Mouse (Mus musculus) cerebellum, postnatal 4 days (tissue): Measurements from ENCODE around the gene Rpusd2.
"Not testable (repeated sequence)": the region's sequence is repeated elsewhere in the genome, so short reads cannot be mapped to it uniquely, and the experiment has no call there.

Source experiments
- DNase-seq, 2 experiments: peaks; one replicate each; pipeline ENCODE4 v3.0.0; 2022; ENCODE audit warnings: low spot score in 2 of 2, mixed read lengths in 1 of 2

Rpusd2 gene

DNA sequence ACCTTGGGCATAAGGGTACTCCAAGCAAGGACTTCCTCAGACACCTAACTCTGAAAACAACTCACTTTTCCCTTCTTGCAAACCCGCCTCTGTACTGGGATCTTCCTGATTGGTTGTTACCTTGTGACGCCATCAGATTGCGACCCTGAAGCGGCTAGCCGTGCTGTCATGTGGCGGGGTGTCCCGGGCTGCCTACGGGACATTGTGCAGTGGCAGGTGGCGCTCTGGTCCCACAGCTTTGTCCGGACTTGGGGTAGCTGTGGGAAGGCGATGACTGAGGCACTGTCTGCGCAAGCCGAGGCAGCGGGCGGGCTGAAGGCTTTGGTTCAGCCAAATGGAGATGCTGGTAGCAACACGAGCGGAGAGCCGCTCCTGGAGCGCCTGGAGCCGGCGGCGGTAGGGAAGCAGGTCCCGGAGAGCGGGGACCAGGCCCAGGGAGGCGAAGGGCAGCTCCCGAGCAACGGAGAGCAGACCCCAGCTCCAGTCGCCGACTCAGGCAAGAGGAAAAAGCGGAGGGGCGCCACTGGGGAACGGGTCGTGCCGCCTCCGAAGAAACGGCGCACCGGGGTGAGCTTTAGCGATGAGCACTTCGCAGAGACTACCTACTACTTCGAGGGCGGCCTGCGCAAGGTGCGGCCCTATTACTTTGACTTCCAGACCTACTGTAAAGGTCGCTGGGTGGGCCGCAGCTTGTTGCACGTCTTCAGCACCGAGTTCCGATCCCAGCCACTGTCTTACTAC lies at the start of gene Rpusd2:
Gene Rpusd2 (plus strand): TSS at position 135 of the 741 bp plus-strand sequence.
- DNase-seq: peak; percentile 82 to 89

DNA sequence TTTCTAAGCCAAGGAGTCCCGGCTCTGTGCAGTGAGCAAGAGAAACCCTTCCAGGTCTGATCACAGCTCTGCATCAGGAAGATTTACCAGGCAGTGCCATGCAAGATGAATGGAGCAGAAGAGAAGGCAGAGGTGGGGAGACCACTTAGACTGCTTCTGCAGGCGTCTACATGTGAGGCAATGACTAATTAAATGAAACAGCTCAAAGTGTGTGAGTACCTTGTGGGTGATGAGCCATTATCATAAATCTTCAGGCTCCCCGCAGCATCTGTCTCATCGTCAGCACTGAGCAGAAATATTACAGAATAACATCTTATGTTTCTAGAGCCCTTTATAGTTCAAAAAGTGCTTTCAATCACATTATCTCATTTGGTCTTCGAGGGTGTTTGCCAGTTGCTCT lies 39.1 kb upstream of the Rpusd2 start:
- DNase-seq: no peak

DNA sequence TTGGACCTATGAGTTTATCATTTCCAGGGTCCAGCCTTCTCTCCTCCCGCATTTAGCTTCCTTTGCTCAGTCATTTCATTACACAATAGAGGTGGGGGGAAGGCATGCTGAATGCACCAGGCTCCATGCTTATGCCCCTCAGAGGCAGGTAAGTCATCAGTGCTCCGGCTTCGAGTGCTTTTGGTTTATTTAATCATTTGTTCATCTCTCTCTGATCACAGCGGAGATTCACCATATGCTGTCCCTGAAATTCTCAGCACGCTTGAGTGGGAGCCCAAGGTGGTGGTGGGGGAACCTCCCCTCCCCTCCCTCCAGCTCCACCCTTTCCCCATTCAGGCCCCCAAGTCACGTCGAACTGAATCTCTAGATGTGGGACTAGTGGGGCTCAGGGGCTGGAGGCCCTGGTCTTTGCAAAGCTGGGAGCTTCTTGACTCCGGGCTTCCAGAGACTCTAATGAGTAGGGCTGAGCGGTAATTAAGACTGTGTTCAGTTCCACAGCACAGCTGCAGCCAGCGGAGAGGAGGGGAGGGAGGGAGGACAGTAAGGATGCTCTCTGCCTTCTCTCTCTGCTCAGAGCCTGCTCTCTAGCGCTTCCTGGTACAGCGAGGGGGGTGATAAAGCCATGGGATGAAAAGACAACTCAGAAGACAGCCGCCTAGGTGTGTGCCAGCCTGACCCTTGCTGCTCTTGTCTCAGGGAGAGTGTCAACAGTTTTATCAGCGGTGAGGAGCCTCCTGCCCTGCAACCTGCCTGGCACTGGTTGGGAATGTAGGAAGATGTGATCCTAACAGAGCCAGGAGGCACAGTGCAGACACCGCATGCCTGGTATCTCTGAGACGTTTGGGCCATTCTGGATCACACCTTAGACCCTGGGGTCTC lies 38.4 kb upstream of the Rpusd2 start:
- no peak for DNase-seq

DNA sequence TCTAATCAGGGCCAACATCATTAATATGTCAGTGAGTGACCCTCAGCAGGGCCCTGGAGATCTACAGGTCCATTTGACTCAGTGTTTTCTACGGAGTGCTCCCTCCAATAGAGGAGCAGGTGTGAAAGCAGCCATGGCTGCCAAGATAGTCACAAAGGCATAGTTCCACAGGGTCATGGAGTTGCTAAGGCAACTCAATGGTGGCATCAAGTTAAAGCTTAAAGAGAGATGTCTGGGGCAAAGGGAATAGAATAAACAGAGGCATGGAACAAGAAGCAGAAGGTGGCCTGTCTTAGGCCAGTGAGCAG lies 37.8 kb upstream of the Rpusd2 start:
- DNase-seq: no peak

DNA sequence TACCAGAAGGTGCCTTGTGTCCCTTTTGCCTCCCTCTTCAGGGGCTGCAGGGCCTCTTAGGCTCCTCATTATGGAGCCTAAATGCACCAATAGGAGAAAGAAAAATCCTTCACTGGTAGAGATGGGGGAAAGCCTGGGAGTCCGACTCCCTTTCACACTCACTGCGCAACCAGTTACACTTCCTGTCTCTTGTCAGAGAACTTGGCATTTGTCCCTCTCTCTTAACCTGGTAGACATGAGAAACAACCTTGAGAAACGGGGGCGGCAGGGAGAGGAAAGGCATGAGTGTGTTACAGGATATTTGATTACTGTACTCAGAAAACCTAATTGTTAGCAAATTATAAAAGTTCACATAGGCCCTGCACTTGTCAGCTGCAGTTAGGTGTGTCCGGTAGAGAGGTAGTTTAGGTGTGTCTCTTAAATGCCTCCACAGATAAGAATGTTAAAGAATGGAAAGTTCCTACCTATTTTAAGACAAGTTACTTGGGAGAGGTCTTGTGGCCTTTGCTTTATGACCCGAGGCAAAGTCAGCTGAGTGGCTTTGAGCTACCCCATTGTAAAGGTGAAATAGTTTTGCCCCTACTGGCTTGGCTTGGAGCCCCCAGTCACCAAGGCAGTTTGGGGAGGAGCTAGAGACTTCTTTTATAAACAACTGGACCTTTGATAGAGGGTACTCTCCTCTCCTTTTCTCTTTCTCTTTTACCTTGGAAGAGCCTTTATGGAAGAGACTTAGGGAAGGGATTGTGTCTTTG lies 36.3 kb upstream of the Rpusd2 start:
- no peak for DNase-seq

DNA sequence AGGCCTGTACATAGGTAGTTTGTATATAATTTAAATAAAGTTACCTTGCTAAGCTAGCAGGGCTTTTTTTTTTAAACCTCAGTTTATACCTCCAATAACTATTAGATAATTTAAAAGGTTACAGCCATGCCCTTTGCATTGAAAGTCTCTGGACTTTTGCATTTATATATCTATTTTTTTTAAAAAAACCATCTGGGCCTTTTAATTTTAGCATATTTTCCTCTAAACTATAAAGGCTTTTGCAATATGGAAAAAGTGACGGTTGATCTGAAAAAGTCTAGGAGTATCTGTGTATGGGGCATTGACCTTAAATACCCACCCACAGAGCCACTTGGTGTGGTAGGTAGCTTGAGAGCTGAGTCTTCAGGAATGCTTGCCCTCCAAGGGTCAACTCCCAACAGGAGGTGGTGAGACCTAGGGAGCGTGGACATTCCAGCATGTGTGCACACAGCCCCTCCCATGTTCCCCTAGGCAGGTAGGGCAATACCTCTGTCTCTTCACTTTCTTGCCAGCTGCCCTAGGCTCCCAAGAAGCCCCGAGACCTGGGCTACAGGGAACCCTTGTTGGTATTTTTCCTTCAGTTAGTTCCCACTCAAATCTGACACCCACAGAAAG lies 35.5 kb upstream of the Rpusd2 start:
- DNase-seq: no peak

DNA sequence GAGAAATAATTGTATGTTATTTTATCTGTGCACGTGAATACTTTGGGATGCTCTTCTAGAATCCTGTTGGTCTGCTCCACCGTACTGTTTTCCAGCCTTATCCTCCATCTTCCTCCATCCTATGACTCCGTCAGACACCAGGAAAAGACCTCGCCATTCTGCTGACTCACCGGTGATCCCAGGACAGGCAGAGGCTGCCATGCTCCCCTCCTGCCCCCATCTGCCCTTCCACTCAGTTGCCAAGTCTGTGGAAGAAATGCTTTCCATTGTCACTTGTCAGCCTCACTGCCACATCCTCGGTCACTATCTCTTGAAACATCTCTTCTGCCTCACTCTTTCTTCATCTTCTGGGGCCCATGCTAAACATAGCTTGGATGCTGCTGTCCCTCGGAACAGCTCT lies 27.7 kb upstream of the Rpusd2 start:
- no peak for DNase-seq

DNA sequence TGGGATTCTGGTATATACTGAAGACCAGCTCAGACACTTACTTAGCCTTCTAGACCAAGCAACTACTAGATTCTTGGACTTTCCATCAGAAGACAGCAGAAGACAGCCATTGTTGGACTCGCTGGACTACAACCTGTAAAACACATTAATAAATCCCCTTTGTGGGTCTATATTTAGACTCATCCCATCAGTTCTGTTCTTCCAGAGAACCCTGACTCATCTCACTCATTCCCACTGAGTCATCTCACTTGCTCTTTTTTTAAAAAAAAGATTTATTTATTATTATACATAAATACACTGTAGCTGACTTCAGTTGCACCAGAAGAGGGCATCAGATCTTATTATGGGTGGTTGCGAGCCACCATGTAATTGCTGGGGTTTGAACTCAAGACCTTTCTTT lies 25.2 kb upstream of the Rpusd2 start:
- no peak for DNase-seq

DNA sequence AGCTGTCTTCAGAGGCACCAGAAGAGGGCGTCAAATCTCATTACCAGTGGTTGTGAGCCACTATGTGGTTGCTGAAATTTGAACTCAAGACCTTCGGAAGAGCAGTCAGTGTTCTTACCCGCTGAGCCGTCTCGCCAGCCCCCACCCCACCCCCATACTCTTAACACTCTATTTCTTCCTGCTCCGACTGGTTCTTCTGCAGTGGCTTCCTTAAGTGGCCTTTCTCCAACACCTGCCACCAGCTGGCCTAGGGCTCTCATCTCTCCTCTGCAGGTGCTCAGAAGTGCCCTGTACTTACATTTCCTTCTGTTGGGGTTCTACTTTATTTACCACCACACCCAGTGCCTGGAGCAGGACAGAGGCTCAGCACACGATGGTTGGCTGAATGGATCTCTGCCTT lies 19.6 kb upstream of the Rpusd2 start:
- DNase-seq: no peak

DNA sequence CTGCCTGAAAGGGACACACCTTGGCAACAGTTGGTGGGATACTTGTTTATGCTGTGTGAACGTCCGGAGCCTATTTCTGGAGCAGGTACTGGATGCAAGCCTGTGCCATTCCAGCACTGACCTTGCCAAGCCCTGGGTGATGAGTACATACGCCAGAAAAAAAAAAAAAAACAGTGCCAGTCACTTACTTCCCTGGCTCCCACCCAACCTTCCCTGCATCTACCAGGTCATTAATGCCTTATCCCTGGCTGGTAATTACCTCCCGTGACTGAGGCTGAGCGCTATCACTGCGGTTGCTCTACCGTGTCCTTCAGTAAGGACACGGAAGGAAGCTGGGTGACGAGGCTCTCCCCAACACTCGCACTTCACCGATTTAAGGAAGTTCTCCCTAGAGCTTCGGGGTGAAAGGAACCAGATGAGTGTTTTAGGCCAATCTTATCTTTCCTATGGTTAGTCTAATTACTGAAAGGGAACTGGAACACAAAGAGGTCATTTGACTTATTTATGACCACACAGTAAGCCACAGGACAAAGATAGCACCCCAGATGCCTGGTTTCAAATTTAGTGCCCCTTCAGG lies 18.9 kb upstream of the Rpusd2 start:
- no peak for DNase-seq

DNA sequence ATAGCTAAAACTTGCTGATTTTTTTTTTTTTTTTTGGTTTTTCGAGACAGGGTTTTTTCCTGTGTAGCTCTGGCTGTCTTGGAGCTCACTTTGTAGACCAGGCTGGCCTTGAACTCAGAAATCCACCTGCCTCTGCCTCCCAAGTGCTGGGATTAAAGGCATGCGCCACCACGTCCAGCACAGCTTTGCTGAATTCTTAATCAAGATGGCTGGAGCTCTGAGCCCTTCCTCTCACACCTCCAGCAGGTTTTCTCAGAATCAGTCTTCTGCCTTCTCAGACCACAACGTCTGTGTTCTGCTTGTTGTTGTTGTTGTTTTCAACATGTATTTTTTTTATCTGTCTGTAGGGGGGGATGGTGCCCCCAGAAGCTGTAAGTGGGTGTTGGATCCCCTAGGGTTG lies 18.3 kb upstream of the Rpusd2 start:
- not testable (repeated sequence) for DNase-seq

DNA sequence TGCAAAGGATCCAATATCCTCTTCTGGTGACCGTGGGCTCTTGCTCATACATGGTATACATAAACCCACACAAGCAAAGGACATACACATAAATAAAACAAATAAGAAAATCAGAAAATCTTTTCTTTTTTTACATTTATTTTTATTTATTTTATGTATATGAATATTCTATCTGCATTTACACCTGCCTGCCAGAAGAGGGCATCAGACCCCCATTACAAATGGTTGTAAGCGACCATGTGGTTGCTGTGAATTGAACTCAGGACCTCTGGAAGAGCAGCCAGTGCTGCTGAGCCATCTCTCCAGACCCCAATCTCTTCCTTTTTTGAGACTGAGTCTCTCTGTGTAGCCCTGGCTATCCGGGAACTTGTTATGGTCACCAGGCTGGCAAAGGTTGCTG lies 16.9 kb upstream of the Rpusd2 start:
- DNase-seq: no peak

DNA sequence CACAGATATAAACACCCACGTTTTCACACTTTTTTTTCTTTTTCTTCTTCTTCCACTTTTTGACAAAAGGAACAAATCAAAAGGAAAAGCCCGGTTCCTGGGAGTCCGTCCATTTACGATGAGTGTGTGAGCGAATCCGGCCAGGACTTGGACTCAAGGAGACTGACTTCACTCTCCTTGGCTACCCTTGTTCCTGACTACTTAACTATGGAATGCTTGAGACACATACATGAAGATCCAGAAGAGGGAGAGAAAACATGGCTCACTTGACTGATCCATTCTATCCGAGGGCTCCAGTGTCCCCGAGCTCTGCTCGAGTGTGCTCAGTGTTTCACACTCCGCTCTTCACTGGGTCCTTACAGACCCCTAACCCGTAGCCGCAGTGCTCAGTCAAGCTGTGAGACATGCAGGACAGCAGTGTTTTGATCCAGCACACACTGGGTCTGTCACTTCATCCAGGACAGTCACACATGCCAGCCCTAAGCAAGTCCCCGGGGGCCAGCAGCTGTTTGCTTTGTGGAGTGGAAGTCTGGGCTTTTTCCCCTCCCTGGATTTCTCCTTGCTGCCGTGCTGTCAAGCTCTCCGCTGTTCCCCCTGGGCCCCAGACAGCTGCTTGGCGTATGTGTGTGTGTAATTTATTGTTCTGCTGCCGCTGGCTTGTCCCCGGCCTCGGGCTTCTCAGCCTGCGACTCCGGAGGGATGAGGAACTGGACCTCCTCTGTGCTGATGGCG lies 16.0 kb upstream of the Rpusd2 start:
- DNase-seq: no peak

DNA sequence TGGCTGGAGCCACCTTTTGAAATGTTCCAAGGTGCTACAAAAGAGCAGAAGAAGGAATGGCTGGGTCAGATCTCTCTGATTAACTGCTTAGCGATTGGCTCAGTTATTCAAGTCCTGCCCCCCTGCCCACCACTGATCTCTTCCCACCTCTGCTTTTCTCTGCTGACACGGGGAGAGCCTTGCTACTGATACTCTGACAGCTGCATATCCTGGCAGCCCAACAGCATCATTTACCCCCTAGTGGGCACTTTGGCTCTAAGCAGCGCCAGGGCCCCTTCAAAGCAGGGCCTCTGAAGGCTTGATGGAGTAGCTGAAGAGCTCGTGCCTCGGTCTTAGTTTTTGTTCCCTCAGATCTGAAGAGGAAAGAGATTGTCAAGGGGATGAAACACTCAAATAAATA lies 15.5 kb upstream of the Rpusd2 start:
- peak in 1 of 2 experiments; percentile 27 for DNase-seq

DNA sequence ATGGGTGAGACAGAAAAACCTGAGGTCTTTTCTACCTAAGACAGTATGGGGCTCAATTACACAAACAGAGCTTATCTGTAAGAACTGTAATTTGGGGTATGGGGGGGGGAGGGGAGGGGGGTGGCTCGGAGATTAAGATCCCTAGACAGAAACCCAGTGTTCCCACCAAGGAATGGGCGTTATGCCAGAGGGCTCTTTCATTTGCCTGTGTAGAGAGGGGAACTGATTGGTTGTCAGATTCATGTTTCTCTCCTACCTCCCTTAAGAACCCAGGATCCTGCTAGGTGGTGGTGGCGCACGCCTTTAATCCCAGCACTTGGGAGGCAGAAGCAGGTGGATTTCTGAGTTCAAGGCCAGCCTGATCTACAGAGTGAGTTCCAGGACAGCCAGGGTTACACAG lies 15.1 kb upstream of the Rpusd2 start:
- no peak for DNase-seq

DNA sequence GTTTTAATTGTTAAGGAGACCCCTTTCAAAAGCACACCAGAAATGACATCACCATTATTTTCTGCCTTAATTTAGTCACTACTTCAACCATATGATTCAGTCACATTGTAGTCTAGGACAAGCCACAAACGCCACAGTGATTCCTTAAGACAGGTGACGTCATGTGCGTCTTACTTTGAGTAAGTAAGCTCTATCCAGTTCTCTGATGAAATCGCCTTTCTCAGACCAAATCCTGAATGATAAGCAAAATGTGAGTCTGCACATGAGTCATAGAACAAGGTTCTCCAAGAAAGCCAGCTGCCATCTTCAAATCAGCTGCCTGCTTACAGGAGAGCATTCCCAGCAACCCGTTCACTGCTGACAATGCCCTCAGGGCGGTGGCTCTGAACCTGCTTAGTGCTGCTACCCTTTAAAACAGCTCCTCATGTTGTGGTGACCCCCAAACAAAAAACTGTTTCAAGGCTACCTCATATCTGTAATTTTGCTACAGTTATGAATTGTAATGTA lies 11.4 kb upstream of the Rpusd2 start:
- DNase-seq: no peak

DNA sequence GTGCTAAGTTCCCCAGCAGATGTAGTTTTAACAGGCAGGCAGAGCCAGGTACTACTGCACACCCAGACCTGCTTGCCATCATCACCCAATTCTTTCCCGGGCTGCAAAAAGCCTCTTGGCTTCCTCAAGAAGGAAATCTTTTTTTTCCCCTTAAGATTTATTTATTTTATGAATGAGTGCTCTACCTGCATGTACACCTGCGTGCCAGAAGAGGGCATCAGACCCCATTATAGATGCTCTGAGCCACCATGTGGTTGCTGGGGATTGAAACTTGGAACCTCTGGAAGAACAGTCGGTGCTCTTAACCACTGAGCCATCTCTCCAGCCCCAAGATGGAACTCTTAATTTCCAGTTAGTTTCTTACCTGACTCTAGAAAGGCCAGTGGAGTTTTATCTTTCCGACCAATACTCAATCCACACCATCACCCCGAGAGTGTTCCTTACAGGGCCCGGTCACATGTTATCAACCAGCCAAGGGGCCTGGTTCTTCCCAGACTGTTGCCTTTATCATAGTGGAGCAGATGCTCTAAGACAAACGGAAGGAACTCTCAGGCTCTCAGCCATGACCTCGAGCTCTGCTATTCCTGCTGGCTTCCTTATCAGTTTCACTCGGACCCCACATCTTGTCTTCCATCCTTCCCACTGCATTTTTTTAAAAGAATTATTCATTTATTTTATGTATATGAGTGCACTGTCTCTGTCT lies 9.9 kb upstream of the Rpusd2 start:
- no peak for DNase-seq

DNA sequence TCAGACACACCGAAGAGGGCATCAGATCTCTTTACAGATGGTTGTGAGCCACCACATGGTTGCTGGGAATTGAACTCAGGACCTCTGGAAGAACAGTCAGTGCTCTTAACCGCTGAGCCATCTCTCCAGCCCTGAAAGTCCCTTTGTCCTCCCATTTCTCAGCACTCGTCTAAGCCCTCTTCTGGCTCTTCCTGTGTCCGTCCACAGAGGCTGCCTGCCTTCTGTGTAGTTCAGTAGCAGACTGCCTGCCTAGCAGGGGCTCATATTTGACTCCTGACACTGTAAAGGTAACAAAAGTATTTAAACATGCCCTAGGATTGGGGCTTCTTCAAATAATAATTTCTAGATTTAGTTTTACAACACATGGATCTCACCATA lies 9.4 kb upstream of the Rpusd2 start:
- no peak for DNase-seq

DNA sequence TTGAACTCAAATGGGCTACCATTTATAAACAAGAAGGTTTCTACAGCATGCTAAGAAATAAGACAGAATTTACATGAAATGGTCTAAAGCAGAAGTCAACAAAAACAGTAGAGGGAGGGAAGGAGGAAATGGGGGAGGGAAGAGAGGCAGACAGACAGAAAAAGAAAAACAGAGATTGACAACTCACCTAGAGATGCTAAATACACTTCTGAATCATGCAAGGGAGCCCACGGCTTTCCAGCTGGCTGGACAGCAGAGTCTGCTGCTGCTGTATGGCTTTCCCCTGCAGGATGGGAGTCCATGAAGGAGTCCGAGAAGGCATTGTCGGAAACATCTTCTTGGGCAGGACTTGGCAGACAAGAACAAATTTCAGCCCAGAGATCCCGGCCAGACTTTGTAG lies 7.6 kb upstream of the Rpusd2 start:
- DNase-seq: no peak

DNA sequence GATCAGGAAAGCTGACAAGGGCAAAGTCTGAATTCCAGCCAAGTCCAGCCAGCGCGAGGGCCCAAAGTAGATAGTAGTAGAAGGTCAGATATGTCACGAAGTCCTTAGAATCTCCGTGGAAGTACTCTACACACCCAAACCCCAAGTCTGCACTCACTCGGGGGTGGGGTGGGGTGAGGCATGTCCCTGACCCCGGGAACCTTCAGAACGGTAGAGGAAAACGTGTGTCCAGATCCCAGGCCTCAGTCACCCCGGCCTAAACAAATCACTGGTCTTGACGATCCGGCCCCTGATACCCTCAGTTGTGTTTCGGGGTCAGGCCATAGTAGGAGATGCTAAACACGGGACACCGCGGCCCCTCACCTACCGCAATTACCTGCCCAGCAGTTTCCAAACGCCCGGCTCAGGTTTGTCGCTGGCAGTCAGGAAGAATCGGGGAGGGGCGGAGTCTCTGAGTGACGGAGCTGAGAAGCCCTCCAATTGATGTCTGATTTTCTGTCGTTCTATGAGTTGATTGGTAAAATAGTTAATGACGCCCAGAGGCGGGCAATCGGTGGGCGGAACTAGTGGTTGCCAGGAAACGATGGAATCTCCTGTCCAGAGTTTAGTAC lies 5.5 kb upstream of the Rpusd2 start, which contains the start of gene Ccdc32:
Gene Ccdc32 (minus strand): TSS at position 453 of the 611 bp plus-strand sequence.
- DNase-seq: peak; percentile 78 to 87
